Mouse (Mus musculus) limb, embryonic 14.5 days (tissue): ENCODE results near the gene 2610002M06Rik. TPM values are rescaled to one million over a fixed set of nuclear protein-coding genes. Genes with fewer than 3 reads are reported as not detected.

ENCODE experiments used
- ATAC-seq: fragments of 200-750 bp; cut with Nextera tagmentation; 2 replicates; pipeline ENCODE4 v1.8.0; 2017; ENCODE audit warnings: low read depth, moderate number of reproducible peaks, moderate TSS enrichment; ENCODE audit not compliant: low FRiP score
- DNase-seq: peaks from one replicate; pipeline ENCODE4 v3.0.0-alpha.2; 2015; ENCODE audit warnings: low spot score
- H3K27ac ChIP-seq: fragments of 300-500 bp; sonication (generic); replicated peaks from 2 replicates; pipeline ENCODE4 v1.5.1; 2014; ENCODE audit warnings: low read depth, mild to moderate bottlenecking, low read length, moderate library complexity, mixed read lengths
- H3K27me3 ChIP-seq: fragments of 300-500 bp; sonication (generic); 2 replicates; pipeline ENCODE4 v1.6.1; 2014; ENCODE audit warnings: low read length, mixed read lengths; ENCODE audit not compliant: control insufficient read depth, insufficient read depth
- H3K36me3 ChIP-seq: fragments of 300-500 bp; sonication (generic); 2 replicates; pipeline ENCODE4 v1.6.1; 2014; ENCODE audit warnings: mild to moderate bottlenecking, low read length, moderate library complexity, mixed read lengths; ENCODE audit not compliant: control insufficient read depth, insufficient read depth
- H3K4me1 ChIP-seq: fragments of 300-500 bp; sonication (generic); 2 replicates; pipeline ENCODE4 v1.6.1; 2014; ENCODE audit warnings: antibody characterized with exemption, low read length, mixed read lengths; ENCODE audit not compliant: control insufficient read depth, insufficient read depth
- H3K4me2 ChIP-seq: fragments of 300-500 bp; sonication (generic); replicated peaks from 2 replicates; pipeline ENCODE4 v1.6.1; 2014; ENCODE audit warnings: low read depth, mild to moderate bottlenecking, low read length, moderate library complexity; ENCODE audit not compliant: severe bottlenecking
- H3K4me3 ChIP-seq: fragments of 300-500 bp; sonication (generic); replicated peaks from 2 replicates; pipeline ENCODE4 v1.5.1; 2014; ENCODE audit warnings: low read length
- H3K9ac ChIP-seq: fragments of 300-500 bp; sonication (generic); 2 replicates; pipeline ENCODE4 v1.6.1; 2014; ENCODE audit warnings: mild to moderate bottlenecking, low read depth, low read length, moderate library complexity; ENCODE audit not compliant: severe bottlenecking
- H3K9me3 ChIP-seq: fragments of 300-500 bp; sonication (generic); 2 replicates; pipeline ENCODE4 v1.6.1; 2016; ENCODE audit warnings: low read length; ENCODE audit not compliant: control insufficient read depth
- POLR2A ChIP-seq: fragments of 200-500 bp; IDR thresholded peaks from 2 replicates; pipeline ENCODE4 v1.8.0; 2012; ENCODE audit warnings: inconsistent platforms, mild to moderate bottlenecking, moderate library complexity, borderline replicate concordance; ENCODE audit not compliant: insufficient read depth, insufficient read length; ENCODE audit errors: extremely low read depth
- WGBS: fragments of 180-500 bp; shearing (Covaris S2); extraction: QIAGEN DNeasy Blood & Tissue Kit; methylation state at CpG from one replicate; pipeline ENCODE4 v1.1.7; 2014; 5-methylcytosine and 5-hydroxymethylcytosine counted together
- polyA plus RNA-seq, 2 experiments: library from polyadenylated mRNA; depleted of rRNA in 1 of 2; stranded (reverse) in 1 of 2; unstranded in 1 of 2; fragments of >200 nt; fragmentation: Nextera tagmentation in 1 of 2; extraction: Ambion mirVana in 1 of 2; gene quantifications; 2 replicates each; pipeline versions ENCODE4 v1.2.1 to v1.2.3; 2012 to 2014

2610002M06Rik gene
- polyA plus RNA-seq (2012; rRNA removed) (7.6 and 8.0 TPM in 2 replicates), polyA plus RNA-seq (2014; fragmentation: Nextera tagmentation; extraction: Ambion mirVana) (9.7 and 12.6 TPM in 2 replicates)

DNA sequence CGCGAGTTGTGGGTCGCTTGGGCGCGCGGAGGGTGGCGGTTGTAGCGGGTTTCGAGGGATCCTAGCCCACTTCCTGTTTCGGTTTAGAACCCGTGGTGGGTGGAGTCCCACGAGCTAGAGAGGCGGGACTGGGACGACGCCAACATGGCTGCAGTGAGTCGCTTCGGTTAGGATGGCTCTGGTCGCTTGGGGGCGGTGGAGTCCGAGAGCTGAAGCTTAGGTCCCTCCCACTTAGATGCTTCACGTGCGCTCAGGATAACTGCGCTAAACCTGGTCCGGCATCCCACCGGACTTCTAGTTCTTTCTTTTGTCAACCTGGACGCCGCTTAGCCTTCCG, at the start of gene 2610002M06Rik:
TSS of gene 2610002M06Rik (minus strand) at position 117 of the 337 bp plus-strand sequence.
- no peak within 1 kb of the TSS for H3K27ac ChIP-seq
- peak; percentile 99 for ATAC-seq
- DNase-seq = peak; percentile 91

DNA sequence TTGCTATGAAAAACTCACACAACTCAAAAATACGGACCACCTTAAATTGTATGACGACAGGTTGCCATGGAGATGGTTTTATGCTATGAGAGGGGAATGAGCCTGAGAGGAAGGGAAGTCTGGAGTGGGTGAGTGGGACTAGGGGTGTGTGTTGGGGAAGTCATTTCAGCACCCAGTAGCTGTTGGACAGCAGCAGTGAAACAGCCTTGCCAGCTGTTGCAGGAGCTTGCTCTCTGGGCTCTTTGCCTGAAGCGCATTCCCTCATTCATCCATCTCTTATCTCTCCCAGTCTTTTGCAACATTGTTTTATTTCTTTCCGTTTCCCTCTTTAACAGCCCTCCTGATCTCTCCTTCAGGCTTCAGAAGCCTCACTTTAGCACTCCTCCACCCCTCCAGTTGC, 42.0 kb upstream of the 2610002M06Rik start:
- 26% methylated on average over 4 of the region's 4 CpGs for WGBS
- Histone ChIP-seq H3K4me3 (no peak overlapping the region), H3K9ac (no peak overlapping the region), H3K36me3 (no peaks in the 10 kb centered on the region), H3K27ac (no peak overlapping the region), H3K9me3 (no peaks in the 10 kb centered on the region), H3K27me3 (no peaks in the 10 kb centered on the region), H3K4me1 (no peaks in the 10 kb centered on the region), H3K4me2 (no peak overlapping the region)
- ATAC-seq (no peak), DNase-seq (peak; percentile 31)
- TF ChIP-seq POLR2A = no peak

More for the DNA sequence above, at the start of gene 2610002M06Rik:
- H3K4me3 ChIP-seq = peak within 1 kb of the TSS; percentile 56
- H3K4me1 ChIP-seq = no peaks in the 10 kb centered on the region
- H3K9me3 ChIP-seq = no peaks in the 10 kb centered on the region
- peak within 1 kb of the TSS; percentile 73 for H3K9ac ChIP-seq
- H3K4me2 ChIP-seq = peak within 1 kb of the TSS; percentile 57
- H3K27me3 ChIP-seq = no peaks in the 10 kb centered on the region
- TF ChIP-seq POLR2A = no peak
- 21% methylated on average over 24 of the region's 28 CpGs for WGBS
- H3K36me3 ChIP-seq = no peaks in the 10 kb centered on the region

- no peak overlapping the region for H3K9ac ChIP-seq
- ATAC-seq (no peak), DNase-seq (no peak)
- H3K9me3 ChIP-seq = no peaks in the 10 kb centered on the region
- H3K4me2 ChIP-seq = peak overlapping the region; percentile 57; the same call in 1 of the 2 replicates
- WGBS = 77% methylated on average over 6 of the region's 6 CpGs
- no peak for TF ChIP-seq POLR2A
- no peak overlapping the region for H3K27ac ChIP-seq
- no peaks in the 10 kb centered on the region for H3K36me3 ChIP-seq
- no peaks in the 10 kb centered on the region for H3K4me1 ChIP-seq
- peak overlapping the region; percentile 56; the same call in 1 of the 2 replicates for H3K4me3 ChIP-seq
- H3K27me3 ChIP-seq = no peaks in the 10 kb centered on the region
Measured at GRCm38 (mm10) chrX:107816726-107817125, 592 bp upstream of the 2610002M06Rik start.

DNA sequence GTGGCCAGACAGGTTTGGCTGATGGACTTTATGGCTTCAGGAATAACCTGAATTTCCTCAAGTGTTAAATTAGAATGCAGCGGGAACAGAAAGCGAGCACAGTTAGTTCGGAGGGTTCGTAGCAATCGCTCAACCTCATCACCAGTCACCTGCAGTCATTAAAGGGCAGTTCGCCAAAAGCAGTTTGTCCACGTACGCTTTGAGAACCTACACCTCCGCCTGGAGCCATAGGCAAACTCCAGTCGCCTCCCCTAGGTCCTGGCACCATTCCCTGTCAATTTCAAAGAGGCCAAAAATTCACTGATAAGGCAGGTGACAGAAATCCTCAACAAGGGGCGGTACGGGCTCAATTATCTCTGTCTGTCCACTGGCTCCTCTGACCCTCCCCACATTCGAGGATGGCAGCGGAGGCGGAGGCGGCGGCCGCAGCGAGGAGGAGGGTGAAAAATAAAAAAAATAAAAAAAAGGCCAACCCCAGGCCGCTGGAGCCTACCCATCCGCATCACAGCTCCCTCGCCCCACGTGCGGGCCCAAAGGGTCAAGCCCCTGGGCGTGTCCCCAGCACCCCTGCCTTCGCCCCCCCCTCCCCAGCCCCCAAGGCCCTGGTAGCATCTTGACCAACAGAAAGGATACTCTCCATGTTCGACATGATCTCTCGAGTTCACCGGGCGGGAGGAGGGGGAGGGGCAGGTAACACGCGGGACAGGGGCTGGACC, 474 bp downstream of the 2610002M06Rik start:
- H3K4me3 ChIP-seq = peak overlapping the region; percentile 56
- peak; percentile 19 for DNase-seq

GRCm38 (mm10) chrX:107812120-107812519, 4.0 kb downstream of the 2610002M06Rik start:
- H3K4me1 ChIP-seq = no peaks in the 10 kb centered on the region
- DNase-seq = no peak
- H3K36me3 ChIP-seq = no peaks in the 10 kb centered on the region
- H3K4me3 ChIP-seq = no peak overlapping the region
- ATAC-seq = no peak
- H3K27ac ChIP-seq = no peak overlapping the region
- H3K9me3 ChIP-seq = no peaks in the 10 kb centered on the region
- no peaks in the 10 kb centered on the region for H3K27me3 ChIP-seq
- no peak for TF ChIP-seq POLR2A
- H3K4me2 ChIP-seq = no peak overlapping the region
- H3K9ac ChIP-seq = no peak overlapping the region

More for the DNA sequence above, 474 bp downstream of the 2610002M06Rik start:
- no peak for TF ChIP-seq POLR2A
- Histone ChIP-seq H3K9ac (peak overlapping the region; percentile 73), H3K9me3 (no peaks in the 10 kb centered on the region), H3K4me2 (peak overlapping the region; percentile 57), H3K27me3 (no peaks in the 10 kb centered on the region), H3K27ac (no peak overlapping the region), H3K36me3 (no peaks in the 10 kb centered on the region), H3K4me1 (no peaks in the 10 kb centered on the region)
- ATAC-seq = peak; percentile 58
- 23% methylated on average over 30 of the region's 32 CpGs for WGBS

- no peak for TF ChIP-seq POLR2A
- no peaks in the 10 kb centered on the region for H3K27me3 ChIP-seq
- H3K9ac ChIP-seq = no peak overlapping the region
- H3K4me3 ChIP-seq = no peak overlapping the region
- whole genome bisulfite sequencing = 88% methylated on average over 2 of the region's 2 CpGs
- H3K9me3 ChIP-seq = no peaks in the 10 kb centered on the region
- H3K36me3 ChIP-seq = no peaks in the 10 kb centered on the region
- ATAC-seq (no peak), DNase-seq (no peak)
- no peak overlapping the region for H3K4me2 ChIP-seq
- H3K27ac ChIP-seq = no peak overlapping the region
- H3K4me1 ChIP-seq = no peaks in the 10 kb centered on the region
Measured at GRCm38 (mm10) chrX:107796919-107797318, 19.2 kb downstream of the 2610002M06Rik start.
